Mouse (Mus musculus) cerebellum, postnatal 14 days (tissue): ENCODE measurements around the gene Krtap19-3.

Experiments used
- DNase-seq, 2 experiments: peaks; one replicate each; pipeline ENCODE4 v3.0.0; 2021; ENCODE audit warnings: mixed read lengths in 2 of 2

The Krtap19-3 gene

DNA sequence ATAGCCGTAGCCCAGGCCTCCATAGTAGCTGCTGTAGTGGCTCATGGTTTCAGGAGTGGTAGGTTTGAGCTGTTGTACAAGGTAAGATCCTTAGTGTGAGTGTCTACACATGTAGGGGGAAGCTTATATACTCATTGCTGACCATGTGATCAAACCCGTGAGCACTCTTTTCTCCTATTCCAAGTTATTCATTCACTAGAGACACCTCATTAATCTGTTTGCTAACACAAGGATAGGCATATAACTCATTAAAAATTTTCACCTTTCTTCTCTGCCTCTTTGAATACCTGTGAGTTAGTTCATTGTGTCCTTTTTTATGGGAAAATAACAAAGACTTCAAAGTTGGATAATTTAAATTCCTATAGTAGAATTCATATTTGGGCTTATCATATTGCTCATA lies at the start of gene Krtap19-3:
Krtap19-3 (minus strand) TSS at position 101 of the 400 bp plus-strand sequence.
- no peak for DNase-seq

- no peak for DNase-seq
Measured at GRCm38 (mm10) chr16:88896357-88896756, 18.5 kb upstream of the Krtap19-3 start, which contains the start of gene Krtap19-5. Krtap19-5 (minus strand) TSS chr16:88896457.

DNA sequence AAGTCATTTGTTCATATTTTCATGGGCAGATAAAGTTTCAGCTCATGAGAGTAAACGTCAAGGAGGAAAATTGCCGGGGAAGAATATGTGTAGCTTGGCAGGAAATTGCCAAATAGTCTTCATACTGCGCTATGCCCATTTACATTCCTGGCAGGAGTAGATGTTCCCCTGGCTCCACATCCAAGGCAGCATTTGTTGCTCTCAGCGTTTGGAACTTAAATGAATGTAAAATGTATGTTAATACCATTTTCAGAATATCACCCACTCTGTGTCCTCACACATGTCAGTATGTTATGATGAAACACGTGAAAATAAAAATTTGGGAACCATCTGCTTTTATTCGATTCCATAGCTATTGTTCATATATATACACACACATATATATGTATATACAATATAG lies 9.0 kb upstream of the Krtap19-3 start:
- DNase-seq, result no peak

- DNase-seq, result no peak
Measured at GRCm38 (mm10) chr16:88884989-88885388, 7.2 kb upstream of the Krtap19-3 start, which contains the start of gene Krtap19-4. Krtap19-4 (minus strand) TSS chr16:88885089.

GRCm38 (mm10) chr16:88874169-88874568 lies 3.7 kb downstream of the Krtap19-3 start, which contains the start of gene Krtap19-2:
Krtap19-2 (minus strand) TSS chr16:88874269.
- DNase-seq, result no peak

GRCm38 (mm10) chr16:88869311-88869710 lies 8.5 kb downstream of the Krtap19-3 start, which contains the start of gene Krtap19-1:
Krtap19-1 (minus strand) TSS chr16:88869411.
- no peak for DNase-seq

- DNase-seq, result no peak
Measured at GRCm38 (mm10) chr16:88864887-88865407, 12.9 kb downstream of the Krtap19-3 start.

DNA sequence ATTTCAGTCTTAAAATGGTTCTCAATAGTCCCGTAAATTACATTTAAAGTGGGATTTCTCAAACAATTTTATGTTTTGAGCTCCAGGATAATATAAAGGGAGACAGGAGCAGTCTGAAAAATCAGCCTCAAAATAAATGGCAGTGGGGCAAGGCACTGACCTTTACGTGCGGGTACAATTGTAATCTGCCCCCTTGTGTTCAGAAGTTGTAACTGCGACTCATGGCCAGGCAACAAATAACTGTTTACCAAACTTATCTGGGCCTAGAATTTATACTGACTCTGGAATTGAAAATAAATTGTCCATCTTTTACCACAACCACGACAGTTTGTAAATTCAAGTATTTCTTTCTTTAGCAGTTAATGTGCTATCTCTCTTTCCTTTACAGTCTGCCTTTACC lies 26.4 kb downstream of the Krtap19-3 start:
- peak; percentile 46 to 49 for DNase-seq

GRCm38 (mm10) chr16:88848558-88848957 lies 29.3 kb downstream of the Krtap19-3 start:
- no peak for DNase-seq

GRCm38 (mm10) chr16:88847363-88847762 lies 30.5 kb downstream of the Krtap19-3 start:
- DNase-seq, result no peak
